Mouse (Mus musculus) activated CD4-positive, CD25-positive, alpha-beta regulatory T cell, adult 4 months (primary cell): Measurements from ENCODE around the gene Gm21983. TPM values are rescaled to one million over a fixed set of nuclear protein-coding genes. Genes with fewer than 3 reads are reported as not detected.

Source experiments
- ATAC-seq: one replicate; pipeline ENCODE4 v1.8.0; 2017
- polyA plus RNA-seq, 2 experiments: library from polyadenylated mRNA; unstranded; fragments of 100-300 nt; shearing (Covaris generic); gene quantifications; one replicate each; pipeline ENCODE4 v1.2.1; 2017

Gm21983 gene
- polyA plus RNA-seq, 2 experiments from 2014 or later = 0.52 TPM; not detected in 1

- no peak for ATAC-seq
Observed at GRCm38 (mm10) chr7:27159256-27159655, 21.6 kb downstream of the Gm21983 start.

- ATAC-seq = no peak
Observed at GRCm38 (mm10) chr7:27158171-27158570, 22.7 kb downstream of the Gm21983 start.

DNA sequence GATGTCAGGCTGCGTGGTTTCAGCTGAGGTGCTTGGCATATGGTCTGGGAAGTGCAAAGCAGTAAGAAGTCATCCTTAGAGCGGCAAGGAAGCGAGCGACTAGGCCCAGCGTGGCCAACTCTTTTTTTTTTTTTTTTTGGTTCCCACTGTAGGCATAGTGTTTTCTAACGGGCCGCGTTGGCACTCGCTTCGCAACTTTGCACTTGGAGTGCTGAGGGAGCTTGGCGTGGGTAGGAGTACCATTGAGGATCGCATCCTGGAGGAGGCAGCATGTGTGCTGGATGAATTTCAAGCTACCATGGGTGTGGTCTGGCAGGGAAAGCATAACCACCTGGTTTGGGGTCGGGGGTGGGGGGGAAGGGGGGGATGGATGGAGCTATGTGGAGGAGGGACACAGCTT is 24.9 kb downstream of the Gm21983 start:
- ATAC-seq = no peak

DNA sequence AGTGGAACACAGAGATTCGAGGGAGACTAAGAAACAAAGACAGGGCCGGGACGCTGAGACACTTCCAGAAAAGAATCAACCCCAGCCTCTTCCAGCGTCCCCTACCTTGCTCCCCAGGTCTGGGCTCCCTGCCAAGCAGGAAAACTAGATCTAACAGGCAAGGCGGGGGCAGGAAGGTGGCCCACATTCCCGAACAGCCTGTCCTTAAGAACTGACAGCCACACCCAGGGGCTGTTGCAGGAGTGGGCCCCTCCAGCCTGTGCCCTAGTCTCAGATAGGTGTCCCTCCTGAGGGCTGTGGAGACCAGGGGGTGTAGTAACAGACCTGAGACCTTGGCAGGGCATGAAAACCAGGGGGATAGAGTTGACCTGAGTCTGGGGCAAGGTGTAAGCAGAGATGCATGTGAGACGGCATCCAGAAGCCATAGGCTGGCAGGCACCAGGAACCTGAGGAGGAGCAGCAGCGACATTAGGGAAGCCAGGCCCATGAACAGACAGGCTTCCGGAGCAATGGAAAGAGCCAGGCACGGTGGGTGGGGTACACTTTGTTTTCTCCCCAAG is 27.6 kb downstream of the Gm21983 start, which contains the start of gene Cyp2t4:
Cyp2t4 (plus strand) TSS at position 510 of the 560 bp plus-strand sequence.
- ATAC-seq = no peak

- ATAC-seq = no peak
Observed at GRCm38 (mm10) chr7:27136410-27136996, 44.4 kb downstream of the Gm21983 start.

- ATAC-seq = no peak
Observed at GRCm38 (mm10) chr7:27133757-27134156, 47.1 kb downstream of the Gm21983 start.

DNA sequence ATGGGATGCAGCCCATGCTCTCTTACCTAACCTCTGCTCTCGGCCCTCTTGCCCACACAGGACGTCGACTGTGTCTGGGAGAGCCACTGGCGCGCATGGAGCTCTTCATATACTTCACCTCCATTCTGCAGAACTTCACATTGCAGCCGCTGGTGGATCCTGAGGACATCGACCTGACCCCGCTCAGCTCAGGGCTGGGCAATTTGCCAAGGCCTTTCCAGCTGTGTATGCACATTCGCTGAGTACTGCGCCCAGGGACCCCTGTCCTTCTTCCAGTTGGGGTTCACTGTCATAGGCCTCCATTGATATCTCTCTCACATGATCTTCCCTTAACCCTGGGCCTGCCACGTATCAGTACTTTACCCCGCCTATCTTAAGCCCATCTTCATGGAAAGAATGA is 47.7 kb downstream of the Gm21983 start:
- no peak for ATAC-seq

DNA sequence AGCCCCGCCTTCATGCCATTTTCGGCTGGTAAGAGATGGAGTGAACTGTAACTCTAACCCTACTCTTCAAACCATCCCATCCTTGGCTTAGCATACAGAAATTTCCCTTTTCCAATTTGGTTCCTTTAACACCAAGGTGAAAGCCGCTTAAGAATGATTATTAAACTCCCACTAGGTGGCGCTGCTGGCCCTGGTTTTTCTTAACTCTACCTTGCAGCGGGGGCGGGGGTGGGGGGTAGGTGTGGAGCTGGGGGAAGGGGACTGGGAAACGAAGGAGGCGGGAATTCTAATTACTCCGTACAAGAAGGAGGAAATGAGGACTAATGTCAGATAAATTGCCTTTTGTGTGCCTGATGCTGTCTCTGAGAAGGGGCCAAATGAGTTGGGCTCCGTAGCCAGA is 48.3 kb downstream of the Gm21983 start:
- no peak for ATAC-seq

- no peak for ATAC-seq
Observed at GRCm38 (mm10) chr7:27131387-27131786, 49.5 kb downstream of the Gm21983 start.

GRCm38 (mm10) chr7:27130521-27131370 is 50.1 kb downstream of the Gm21983 start:
- no peak for ATAC-seq

- ATAC-seq = no peak
Observed at GRCm38 (mm10) chr7:27129811-27130210, 51.1 kb downstream of the Gm21983 start.

DNA sequence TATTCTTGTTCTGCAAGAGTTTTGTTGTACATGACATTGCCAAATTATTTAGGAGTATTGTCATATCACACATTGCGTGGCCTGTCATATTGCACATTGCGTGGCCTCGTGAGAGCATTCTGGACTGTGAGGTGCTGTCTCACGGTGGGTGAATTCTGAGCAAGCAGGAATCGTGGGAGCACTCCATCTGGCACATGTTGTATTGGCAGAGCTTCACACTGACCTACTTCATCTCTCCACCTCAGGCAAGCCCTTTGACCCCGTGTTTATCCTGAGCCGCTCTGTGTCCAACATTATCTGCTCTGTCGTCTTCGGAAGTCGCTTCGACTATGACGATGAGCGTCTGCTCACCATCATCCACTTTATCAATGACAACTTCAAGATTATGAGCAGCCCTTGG is 51.9 kb downstream of the Gm21983 start:
- ATAC-seq = no peak

DNA sequence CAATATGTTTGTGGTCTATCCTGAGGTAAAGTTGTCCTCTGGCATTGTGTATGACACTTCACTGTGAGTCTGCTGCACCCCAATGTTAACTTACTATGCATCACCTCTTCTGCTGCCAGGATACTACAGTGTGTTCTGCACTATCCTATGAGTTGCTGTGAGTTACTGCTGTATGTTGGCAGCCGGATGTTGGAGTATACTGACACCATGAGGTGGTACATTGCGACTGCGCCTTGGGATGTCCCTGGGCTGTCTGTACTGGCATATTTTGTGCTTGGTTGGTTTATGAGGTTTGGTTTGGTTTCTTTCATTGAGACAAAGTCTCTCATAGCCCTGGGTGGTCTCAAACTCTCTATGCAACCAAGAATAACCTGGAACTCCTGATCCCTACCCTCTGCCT is 52.7 kb downstream of the Gm21983 start:
- ATAC-seq = no peak

DNA sequence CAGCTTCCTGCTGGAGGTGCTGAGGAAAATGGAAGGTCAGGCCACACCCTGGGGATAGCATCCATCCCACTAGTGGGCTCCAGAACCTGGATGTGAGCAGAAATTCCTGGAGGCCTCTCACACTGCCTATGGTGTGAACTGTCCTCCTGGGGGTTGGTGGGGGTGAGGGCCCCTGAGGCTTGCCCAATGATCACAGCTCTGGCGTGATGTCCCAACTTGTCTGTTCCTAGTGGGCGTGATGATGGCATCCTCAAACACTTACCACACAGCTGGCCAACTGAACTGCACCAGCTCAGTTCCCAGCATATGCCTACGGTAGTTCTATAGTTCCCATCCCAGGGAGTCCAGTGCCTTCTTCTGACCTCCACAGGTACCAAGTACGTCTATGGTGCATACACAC is 55.9 kb downstream of the Gm21983 start:
- ATAC-seq = no peak

DNA sequence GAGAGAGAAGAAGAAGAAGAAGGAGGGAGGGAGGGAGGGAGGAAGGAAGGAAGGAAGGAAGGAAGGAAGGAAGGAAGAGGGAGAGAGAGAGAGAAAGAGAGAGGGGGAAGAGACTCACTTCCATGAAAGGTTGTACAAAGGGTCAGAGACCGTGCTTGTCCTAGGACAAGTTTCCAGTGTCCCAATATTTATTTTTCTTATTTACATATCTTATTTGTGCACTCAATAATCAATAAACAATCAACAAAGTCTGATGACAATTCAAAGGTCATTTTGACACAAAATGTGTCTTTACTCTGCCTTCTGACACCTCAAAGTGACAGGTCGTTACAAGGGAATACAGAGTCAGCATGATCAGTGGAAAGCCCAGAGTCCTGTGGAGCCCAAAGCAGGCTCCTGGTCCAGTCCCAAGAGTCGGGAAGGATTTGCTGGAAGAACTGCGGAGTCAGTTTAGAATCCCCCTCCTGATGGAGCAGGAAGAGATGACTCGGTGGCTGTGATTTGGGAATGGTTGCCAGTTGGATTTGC is 56.5 kb downstream of the Gm21983 start:
- ATAC-seq = no peak

DNA sequence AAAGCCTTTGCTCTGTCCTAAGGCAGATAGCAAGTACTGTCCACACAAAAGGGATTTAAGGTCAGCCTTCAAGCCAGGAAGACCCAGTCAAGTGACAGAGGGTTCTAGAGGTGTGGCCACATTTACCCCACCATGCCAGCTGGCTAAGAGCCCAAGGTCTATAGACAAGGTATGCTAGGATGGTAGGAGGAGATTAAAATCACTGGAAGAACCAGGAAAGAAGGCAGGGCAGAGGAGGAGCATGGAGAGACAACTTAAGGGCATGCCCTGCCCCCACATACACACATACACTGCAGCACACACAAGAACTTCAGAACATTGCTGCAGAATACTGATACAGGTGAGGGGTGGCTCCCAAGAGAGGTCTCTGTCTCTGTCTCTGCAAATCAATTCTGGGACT is 61.2 kb downstream of the Gm21983 start, which contains the start of gene Cyp2f2:
Cyp2f2 (plus strand) TSS at position 234 of the 400 bp plus-strand sequence.
- no peak for ATAC-seq

Other genes starting within 250 kb of the Gm21983 start
- gene Cyp2a22, start 241.7 kb downstream of the Gm21983 start, polyA plus RNA-seq = not detected
- not detected for gene Cyp2a12, start 152.0 kb downstream of the Gm21983 start, polyA plus RNA-seq
- gene Cyp2f2, start 61.2 kb downstream of the Gm21983 start, polyA plus RNA-seq = not detected
- under 1 TPM in 1 of 2 experiments, not detected in 1; 0.41 TPM for gene Cyp2t4, start 27.4 kb downstream of the Gm21983 start, polyA plus RNA-seq
- gene Egln2, start 14.3 kb downstream of the Gm21983 start, polyA plus RNA-seq = 10 to 100 TPM; 12.4 to 14.3 TPM
- gene Rab4b, start 2.2 kb downstream of the Gm21983 start, polyA plus RNA-seq = 100 to 1,000 TPM; 126 to 166 TPM
- under 1 TPM in 1 of 2 experiments, not detected in 1; 0.34 TPM for gene Mia, start 71 bp upstream of the Gm21983 start, polyA plus RNA-seq
- gene BC024978, start 14.7 kb upstream of the Gm21983 start, polyA plus RNA-seq = 1 to 10 TPM; 4.2 to 4.5 TPM
- gene Snrpa, start 15.2 kb upstream of the Gm21983 start, polyA plus RNA-seq = 100 to 1,000 TPM in 1 of 2 experiments, 10 to 100 TPM in 1; 74.6 to 109 TPM
- gene Itpkc, start 47.6 kb upstream of the Gm21983 start, polyA plus RNA-seq = 1 to 10 TPM; 1.3 to 1.5 TPM
- 10 to 100 TPM in 1 of 2 experiments, 1 to 10 TPM in 1; 6.3 to 12.5 TPM for gene Coq8b, start 51.9 kb upstream of the Gm21983 start, polyA plus RNA-seq
- gene Numbl, start 77.3 kb upstream of the Gm21983 start, polyA plus RNA-seq = not detected
- gene Ltbp4, start 156.6 kb upstream of the Gm21983 start, polyA plus RNA-seq = 1 to 10 TPM in 1 of 2 experiments, under 1 TPM in 1; 0.94 to 1.3 TPM
- gene Shkbp1, start 174.9 kb upstream of the Gm21983 start, polyA plus RNA-seq = 10 to 100 TPM; 48.9 to 66.0 TPM
- 1 to 10 TPM; 1.4 to 3.3 TPM for gene Gm20479, start 176.3 kb upstream of the Gm21983 start, polyA plus RNA-seq